Mouse (Mus musculus): ENCODE measurements around the gene Fsd1l. TPM values are rescaled to one million over a fixed set of nuclear protein-coding genes. Genes with fewer than 3 reads are reported as not detected.

Fsd1l gene
- polyA plus RNA-seq, 1 experiment from 2014 or later: 9.6 TPM

DNA sequence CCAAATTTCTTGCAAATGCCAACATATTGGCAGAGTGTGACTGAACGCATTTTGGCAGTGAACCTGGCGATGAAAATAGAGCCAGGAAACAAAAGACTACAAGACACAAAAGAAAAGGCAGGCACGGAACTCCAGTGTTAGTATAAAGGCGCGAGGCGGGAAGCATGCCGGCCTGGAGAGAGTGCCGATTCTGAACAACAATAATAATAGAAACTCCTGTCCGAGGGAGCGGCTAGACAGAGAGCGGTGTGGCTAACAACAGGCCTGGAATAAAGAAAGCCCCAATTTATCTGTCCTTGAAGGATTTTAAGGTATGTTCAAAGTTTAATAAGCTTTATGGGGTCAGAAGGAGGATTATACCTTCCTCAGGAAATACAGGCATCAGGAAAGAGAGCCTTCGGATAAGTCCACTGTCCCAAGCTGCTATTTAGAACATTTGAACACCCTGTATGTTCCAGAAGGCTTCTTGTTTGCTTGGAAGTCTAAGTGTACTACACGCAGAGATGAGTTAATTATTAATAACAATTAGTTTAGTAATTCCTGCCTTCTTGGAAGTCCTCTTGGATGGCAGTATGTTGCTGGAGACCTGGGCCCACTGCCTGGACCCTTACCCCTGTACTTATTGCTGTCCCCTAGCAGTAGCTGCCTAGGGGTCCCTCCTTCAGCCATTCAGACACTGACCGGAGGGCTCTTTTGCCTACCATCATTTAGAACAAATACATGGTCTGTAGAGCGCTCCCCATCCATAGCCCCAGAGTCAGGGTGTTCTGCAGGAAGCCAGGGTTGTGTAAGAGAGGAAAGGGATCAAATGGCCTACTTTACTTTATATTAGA lies 35.0 kb upstream of the Fsd1l start:
- no peak overlapping the region for H3K4me2 ChIP-seq
- peak; percentile 47; the same call in 1 of the 2 replicates for ATAC-seq (replicated peaks; ENCODE audit: low FRiP score)
- H3K36me3 ChIP-seq: no peaks in the 10 kb centered on the region
- H3K9ac ChIP-seq: no peak overlapping the region
- peaks cover 31% of the 10 kb centered on the region for H3K4me1 ChIP-seq
- WGBS: 69% methylated on average over 15 of the region's 15 CpGs
- H3K4me3 ChIP-seq (replicated peaks): no peak overlapping the region
- H3K27ac ChIP-seq: peak overlapping the region; percentile 48; the same call in 1 of the 2 replicates
- no peaks in the 10 kb centered on the region for H3K9me3 ChIP-seq (replicated peaks)
- no peaks in the 10 kb centered on the region for H3K27me3 ChIP-seq

DNA sequence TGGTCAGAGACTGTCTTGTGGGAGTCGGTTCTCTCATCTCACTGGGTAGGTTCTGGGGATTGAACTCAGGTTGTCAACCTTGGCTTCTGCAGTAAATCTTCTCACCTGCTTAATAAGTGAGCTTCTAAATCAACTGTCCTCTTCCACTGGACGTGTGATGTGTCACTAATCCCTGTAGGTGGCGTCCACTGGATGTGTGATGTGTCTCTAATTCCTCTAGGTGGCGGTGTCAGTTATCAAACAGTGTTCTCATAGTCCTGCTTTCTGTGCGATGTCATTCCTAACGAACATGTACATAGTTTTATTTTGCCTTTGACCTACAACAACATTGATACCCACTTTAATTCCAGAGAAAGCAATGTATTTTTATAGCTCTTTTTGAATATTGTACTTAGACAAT lies 30.8 kb upstream of the Fsd1l start:
- Histone ChIP-seq H3K4me2 (no peak overlapping the region), H3K36me3 (no peaks in the 10 kb centered on the region), H3K27me3 (no peaks in the 10 kb centered on the region), H3K9me3 (replicated peaks) (no peaks in the 10 kb centered on the region), H3K4me3 (replicated peaks) (no peak overlapping the region), H3K4me1 (peaks cover 16% of the 10 kb centered on the region), H3K27ac (no peak overlapping the region), H3K9ac (no peak overlapping the region)
- ATAC-seq (replicated peaks; ENCODE audit: low FRiP score): no peak
- WGBS: 45% methylated on average over 6 of the region's 6 CpGs

DNA sequence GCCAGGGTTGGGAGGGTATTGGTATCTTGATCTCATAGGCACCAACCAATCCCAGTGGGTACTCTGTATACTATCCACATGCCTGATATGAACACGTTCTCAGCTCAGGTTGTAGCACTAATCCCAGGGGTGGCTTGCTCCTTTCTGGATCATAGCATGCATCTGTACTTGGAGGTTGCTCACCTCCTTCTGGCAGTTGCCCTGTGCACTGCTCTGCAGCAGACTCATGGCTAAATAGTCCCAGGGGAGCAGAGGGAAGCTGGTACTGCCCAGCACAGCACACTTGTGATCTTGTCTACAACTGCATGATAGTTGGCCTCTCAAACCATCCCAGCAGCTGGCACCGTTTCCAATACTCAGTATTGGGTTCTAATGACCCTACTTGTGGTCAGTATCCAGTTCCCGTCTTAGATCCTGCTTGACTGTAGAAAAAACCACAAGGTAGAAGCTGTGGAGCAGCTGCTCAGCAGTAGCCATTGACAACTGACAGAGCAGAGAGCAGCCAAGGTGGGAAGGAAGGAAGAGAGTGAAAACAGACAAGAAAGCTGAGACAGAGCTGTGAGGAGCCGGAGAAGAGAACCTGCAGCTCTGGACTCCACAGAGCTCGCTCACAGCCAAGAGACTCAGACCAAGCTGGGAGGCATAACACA lies 16.6 kb upstream of the Fsd1l start:
- no peaks in the 10 kb centered on the region for H3K27me3 ChIP-seq
- no peaks in the 10 kb centered on the region for H3K9me3 ChIP-seq (replicated peaks)
- H3K4me1 ChIP-seq: no peaks in the 10 kb centered on the region
- H3K9ac ChIP-seq: no peak overlapping the region
- WGBS: 90% methylated on average over 5 of the region's 5 CpGs
- no peak for ATAC-seq (replicated peaks; ENCODE audit: low FRiP score)
- no peak overlapping the region for H3K4me3 ChIP-seq (replicated peaks)
- H3K27ac ChIP-seq: no peak overlapping the region
- H3K36me3 ChIP-seq: no peaks in the 10 kb centered on the region
- no peak overlapping the region for H3K4me2 ChIP-seq

DNA sequence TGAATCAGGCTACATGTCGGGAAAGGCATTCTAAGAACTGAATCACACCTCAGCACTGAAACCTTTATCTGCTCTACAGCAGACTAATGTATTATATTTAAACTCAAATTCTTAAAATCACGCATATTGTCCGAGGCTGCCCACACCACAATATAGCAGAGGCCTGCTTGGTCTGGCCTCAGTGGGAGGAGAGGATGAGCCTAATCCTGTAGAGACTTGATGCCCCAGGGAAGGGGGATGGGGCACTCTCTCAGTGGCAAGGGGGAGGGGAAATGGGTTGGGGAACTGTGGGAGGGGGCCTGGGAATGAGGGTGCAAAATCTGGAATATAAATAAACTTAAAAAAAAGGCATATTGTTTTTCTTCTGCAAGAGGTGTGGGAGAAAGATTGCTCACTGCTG lies 13.3 kb upstream of the Fsd1l start:
- H3K27me3 ChIP-seq: no peaks in the 10 kb centered on the region
- no peak overlapping the region for H3K4me2 ChIP-seq
- no peak overlapping the region for H3K4me3 ChIP-seq (replicated peaks)
- H3K27ac ChIP-seq: no peak overlapping the region
- H3K9ac ChIP-seq: no peak overlapping the region
- H3K36me3 ChIP-seq: no peaks in the 10 kb centered on the region
- peaks cover 17% of the 10 kb centered on the region for H3K4me1 ChIP-seq
- no peak for ATAC-seq (replicated peaks; ENCODE audit: low FRiP score)
- no peaks in the 10 kb centered on the region for H3K9me3 ChIP-seq (replicated peaks)
- WGBS: 42% methylated on average over 3 of the region's 3 CpGs

DNA sequence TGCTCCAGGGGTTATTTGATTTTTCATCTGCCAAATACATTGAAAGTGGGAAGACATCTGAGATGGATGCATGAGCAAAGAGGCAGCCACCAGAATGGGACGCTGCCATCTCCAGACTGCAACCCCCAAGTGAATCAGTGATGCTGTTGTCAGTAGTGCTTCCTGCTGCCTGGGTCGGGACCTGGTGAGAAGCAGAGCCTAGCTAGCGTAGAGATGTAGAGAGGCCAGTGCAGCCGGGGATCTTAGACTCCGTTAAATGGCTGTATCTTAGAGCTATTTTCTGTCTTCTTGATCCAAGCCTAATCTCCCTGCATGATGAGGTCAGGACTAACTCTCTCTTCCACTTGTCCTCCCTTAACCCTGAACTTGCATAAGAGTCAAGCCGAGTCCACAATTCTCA lies 11.2 kb upstream of the Fsd1l start:
- Histone ChIP-seq H3K27ac (no peak overlapping the region), H3K4me3 (replicated peaks) (no peak overlapping the region), H3K9ac (no peak overlapping the region), H3K9me3 (replicated peaks) (no peaks in the 10 kb centered on the region), H3K4me1 (peaks cover 17% of the 10 kb centered on the region), H3K36me3 (no peaks in the 10 kb centered on the region), H3K4me2 (no peak overlapping the region), H3K27me3 (no peaks in the 10 kb centered on the region)
- 78% methylated on average over 6 of the region's 6 CpGs for WGBS
- no peak for ATAC-seq (replicated peaks; ENCODE audit: low FRiP score)

DNA sequence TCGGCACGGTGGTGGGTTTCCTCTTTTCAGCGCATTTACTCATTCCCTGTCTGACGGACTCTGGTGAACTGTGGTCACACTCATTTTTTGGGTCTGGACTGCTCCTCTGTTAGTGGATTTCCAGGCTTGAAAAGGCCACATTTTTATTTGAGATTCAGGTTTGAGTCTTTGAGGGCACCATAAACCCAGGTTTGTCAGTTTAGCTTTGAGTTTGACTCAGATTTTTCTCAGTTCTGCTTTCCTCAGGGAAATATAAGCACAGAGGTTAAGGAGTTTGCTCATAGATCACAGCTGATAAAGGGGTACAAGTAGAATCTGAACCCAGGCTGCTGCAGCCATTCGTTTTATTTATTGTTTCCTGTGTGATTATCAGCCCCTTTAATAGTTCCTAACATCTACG lies 10.2 kb upstream of the Fsd1l start:
- Histone ChIP-seq H3K27ac (peak overlapping the region; percentile 73), H3K4me2 (peak overlapping the region; percentile 23; the same call in 1 of the 2 replicates), H3K27me3 (no peaks in the 10 kb centered on the region), H3K4me1 (peaks cover 17% of the 10 kb centered on the region), H3K9me3 (replicated peaks) (no peaks in the 10 kb centered on the region), H3K36me3 (no peaks in the 10 kb centered on the region), H3K9ac (no peak overlapping the region), H3K4me3 (replicated peaks) (no peak overlapping the region)
- 27% methylated on average over 6 of the region's 6 CpGs for WGBS
- no peak for ATAC-seq (replicated peaks; ENCODE audit: low FRiP score)

DNA sequence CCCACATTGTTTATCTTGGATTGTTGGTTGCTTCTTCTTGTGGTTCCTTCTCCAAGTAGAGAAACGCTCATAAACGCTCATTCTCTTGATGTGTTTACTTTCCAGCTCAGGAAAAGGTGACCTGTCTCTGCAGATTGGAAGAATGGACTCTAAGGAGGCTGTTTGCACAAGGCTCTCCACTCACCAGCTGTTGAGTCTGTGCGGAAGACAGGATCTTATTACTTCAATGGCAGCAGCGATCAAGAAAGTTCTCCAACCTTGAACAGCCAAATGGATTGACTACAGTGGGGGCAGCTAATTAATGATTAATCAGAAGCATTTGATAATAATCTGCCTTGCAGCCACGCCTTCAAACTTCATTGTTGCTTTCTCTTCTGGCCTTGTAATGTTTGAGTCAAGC lies 9.8 kb upstream of the Fsd1l start:
- H3K4me2 ChIP-seq: peak overlapping the region; percentile 23; the same call in 1 of the 2 replicates
- H3K27ac ChIP-seq: peak overlapping the region; percentile 73
- H3K4me3 ChIP-seq (replicated peaks): no peak overlapping the region
- H3K9ac ChIP-seq: no peak overlapping the region
- peaks cover 17% of the 10 kb centered on the region for H3K4me1 ChIP-seq
- H3K36me3 ChIP-seq: no peaks in the 10 kb centered on the region
- H3K9me3 ChIP-seq (replicated peaks): no peaks in the 10 kb centered on the region
- no peaks in the 10 kb centered on the region for H3K27me3 ChIP-seq
- WGBS: 19% methylated on average over 5 of the region's 5 CpGs
- no peak; the same call in 1 of the 2 replicates for ATAC-seq (replicated peaks; ENCODE audit: low FRiP score)

DNA sequence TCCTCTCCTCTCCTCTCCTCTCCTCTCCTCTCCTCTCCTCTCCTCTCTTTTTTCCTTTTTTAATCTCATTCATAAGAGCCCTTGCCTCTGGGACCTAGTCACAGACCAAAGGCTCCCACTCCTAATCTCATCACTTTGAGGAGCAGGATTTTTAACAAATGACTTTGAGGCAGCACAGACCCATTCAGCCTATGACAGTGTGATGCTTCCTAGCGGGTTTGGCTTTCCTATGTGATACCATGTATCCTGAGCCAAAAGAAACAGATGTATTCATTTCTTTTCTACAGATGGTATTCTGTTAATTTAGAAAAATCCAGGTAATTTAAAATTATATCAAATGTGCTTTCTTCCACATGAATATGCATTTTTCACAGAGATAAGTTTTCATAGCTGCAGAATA lies 7.6 kb upstream of the Fsd1l start:
- 80% methylated on average over 1 of the region's 1 CpGs for WGBS
- Histone ChIP-seq H3K9me3 (replicated peaks) (no peaks in the 10 kb centered on the region), H3K27ac (no peak overlapping the region), H3K4me3 (replicated peaks) (no peak overlapping the region), H3K4me1 (peaks cover 17% of the 10 kb centered on the region), H3K27me3 (no peaks in the 10 kb centered on the region), H3K4me2 (no peak overlapping the region), H3K36me3 (no peaks in the 10 kb centered on the region), H3K9ac (no peak overlapping the region)
- ATAC-seq (replicated peaks; ENCODE audit: low FRiP score): no peak

DNA sequence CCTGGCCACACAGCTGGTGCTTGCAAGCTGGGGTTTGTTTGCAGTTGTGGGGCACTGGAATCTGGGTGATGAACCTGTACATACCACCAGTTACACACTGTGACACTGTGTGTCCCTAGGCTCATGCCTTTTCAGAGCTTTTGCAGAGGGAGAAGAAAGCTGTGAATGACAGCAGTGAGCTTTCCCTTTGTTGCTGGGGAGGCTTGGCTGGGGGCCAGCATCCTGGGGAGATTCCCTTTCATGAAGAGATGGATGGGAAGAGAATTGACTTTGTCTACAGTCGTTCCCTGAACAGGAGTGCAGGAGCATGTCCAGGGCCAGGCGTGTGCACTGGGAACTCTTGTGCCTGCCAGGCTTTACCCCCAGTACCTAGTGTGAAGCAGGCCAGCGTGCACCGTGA lies 6.5 kb upstream of the Fsd1l start:
- no peaks in the 10 kb centered on the region for H3K27me3 ChIP-seq
- H3K4me1 ChIP-seq: peaks cover 17% of the 10 kb centered on the region
- ATAC-seq (replicated peaks; ENCODE audit: low FRiP score): no peak
- H3K27ac ChIP-seq: no peak overlapping the region
- no peak overlapping the region for H3K9ac ChIP-seq
- no peak overlapping the region for H3K4me3 ChIP-seq (replicated peaks)
- H3K36me3 ChIP-seq: no peaks in the 10 kb centered on the region
- H3K9me3 ChIP-seq (replicated peaks): no peaks in the 10 kb centered on the region
- WGBS: 67% methylated on average over 4 of the region's 4 CpGs
- H3K4me2 ChIP-seq: no peak overlapping the region

DNA sequence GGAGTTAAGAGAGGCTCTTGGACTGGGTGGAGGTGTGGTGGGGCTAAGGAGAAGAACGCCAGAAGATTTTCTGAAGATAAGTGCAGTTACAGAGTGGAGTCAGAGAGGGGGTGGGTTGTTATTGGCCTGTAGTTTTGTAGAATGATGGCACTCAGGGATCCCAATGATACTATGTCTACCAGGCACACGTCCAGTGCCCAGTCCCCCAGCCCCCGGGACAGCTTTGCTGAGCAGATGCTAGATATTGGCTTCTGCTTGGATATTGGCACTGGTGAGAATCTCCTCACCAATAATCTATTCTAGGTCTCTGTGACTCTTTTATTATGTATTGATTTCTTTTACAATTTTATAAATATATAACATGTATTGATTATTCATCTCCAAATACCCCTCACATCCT lies 6.0 kb upstream of the Fsd1l start:
- Histone ChIP-seq H3K36me3 (no peaks in the 10 kb centered on the region), H3K9ac (no peak overlapping the region), H3K4me3 (replicated peaks) (no peak overlapping the region), H3K4me1 (peaks cover 17% of the 10 kb centered on the region), H3K9me3 (replicated peaks) (no peaks in the 10 kb centered on the region), H3K4me2 (no peak overlapping the region), H3K27ac (no peak overlapping the region), H3K27me3 (no peaks in the 10 kb centered on the region)
- 87% methylated on average over 3 of the region's 3 CpGs for WGBS
- no peak for ATAC-seq (replicated peaks; ENCODE audit: low FRiP score)

DNA sequence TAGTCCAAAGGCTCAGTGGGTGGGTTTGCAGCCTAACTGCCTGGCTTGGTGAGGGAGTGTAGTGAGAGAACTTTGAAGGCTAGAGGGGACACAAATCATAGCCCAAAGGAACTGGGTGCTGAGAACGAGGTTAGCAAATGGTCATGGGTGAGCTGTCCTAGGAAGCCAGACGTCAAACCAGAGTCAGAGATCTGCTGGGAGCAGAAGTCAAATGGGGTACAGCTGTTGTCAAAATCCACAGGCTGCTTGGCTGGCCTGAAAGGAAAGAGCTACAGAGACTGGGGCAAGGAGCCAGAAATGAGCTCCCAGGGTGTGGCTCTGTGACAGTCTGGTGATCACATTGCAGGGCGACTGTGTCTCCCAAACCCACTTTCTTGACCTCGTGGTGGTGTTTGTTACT lies 2.3 kb upstream of the Fsd1l start:
- no peaks in the 10 kb centered on the region for H3K36me3 ChIP-seq
- no peak overlapping the region for H3K9ac ChIP-seq
- no peaks in the 10 kb centered on the region for H3K27me3 ChIP-seq
- peaks cover 3% of the 10 kb centered on the region; the same call in 1 of the 2 replicates for H3K4me1 ChIP-seq
- H3K27ac ChIP-seq: no peak overlapping the region
- H3K9me3 ChIP-seq (replicated peaks): no peaks in the 10 kb centered on the region
- ATAC-seq (replicated peaks; ENCODE audit: low FRiP score): peak; percentile 27; the same call in 1 of the 2 replicates
- 33% methylated on average over 4 of the region's 4 CpGs for WGBS
- no peak overlapping the region for H3K4me3 ChIP-seq (replicated peaks)
- H3K4me2 ChIP-seq: no peak overlapping the region

DNA sequence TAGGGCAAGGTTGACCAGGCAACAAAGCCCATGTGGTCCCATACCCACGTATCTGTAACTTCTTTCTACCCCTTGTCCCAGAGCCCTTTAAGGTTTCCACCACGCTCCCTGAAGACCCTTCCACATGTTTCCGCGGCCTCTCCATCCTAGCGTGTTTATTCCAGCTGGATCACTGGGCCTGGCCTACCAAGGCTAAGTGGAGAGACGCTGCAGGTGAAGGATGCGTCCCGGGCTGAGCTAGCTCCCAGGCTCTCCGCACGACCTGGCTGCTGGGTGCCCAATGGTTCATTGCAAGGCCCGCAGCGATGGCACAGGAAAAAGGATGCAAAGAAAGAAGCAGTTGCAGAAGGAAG lies 332 bp upstream of the Fsd1l start:
- no peaks in the 10 kb centered on the region for H3K27me3 ChIP-seq
- H3K4me1 ChIP-seq: peaks cover 3% of the 10 kb centered on the region; the same call in 1 of the 2 replicates
- 8% methylated on average over 12 of the region's 12 CpGs for WGBS
- H3K4me2 ChIP-seq: peak overlapping the region; percentile 82
- H3K9me3 ChIP-seq (replicated peaks): no peaks in the 10 kb centered on the region
- peak overlapping the region; percentile 66 for H3K9ac ChIP-seq
- peak overlapping the region; percentile 83 for H3K4me3 ChIP-seq (replicated peaks)
- no peaks in the 10 kb centered on the region for H3K36me3 ChIP-seq
- H3K27ac ChIP-seq: no peak overlapping the region
- no peak; the same call in 1 of the 2 replicates for ATAC-seq (replicated peaks; ENCODE audit: low FRiP score)
